Mouse (Mus musculus): Measurements from ENCODE around the gene A930004D18Rik. TPM values are rescaled to one million over a fixed set of nuclear protein-coding genes. Genes with fewer than 3 reads are reported as not detected.

A930004D18Rik gene
- polyA plus RNA-seq, 1 experiment from 2014 or later: 2.6 TPM

DNA sequence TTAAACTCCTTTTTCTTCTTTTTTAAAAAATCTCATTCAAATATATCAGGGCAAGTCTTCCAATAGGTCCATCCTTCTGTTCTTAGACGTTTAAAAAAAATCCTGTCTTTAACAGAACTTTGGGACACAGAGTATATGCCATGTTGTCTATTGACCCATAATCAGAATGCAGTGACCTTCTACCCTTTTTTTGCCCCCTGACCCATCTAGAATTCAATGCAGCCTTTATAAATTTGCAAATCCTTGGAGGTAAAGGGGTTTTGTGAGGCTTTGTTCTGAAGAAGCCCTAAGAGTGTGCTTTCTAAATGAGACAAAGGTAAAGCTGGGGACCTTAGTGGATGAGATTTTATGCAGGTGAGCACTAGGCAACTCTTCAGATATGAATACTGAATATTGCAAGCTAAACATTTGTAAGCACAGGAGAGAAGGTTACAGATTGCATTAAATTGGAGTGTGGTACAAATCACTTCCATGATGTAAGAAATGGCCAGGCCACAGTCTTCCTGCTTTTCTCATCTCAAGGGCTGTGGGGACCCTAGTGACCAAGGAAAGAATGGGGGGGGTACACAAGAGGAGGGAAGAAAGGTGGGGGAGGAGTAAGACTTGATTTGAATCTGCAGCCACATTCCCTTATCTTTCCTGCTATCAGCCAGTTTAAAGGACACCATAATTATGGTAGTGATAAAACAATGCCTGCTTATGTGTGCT lies 15.9 kb upstream of the A930004D18Rik start:
- no peak for DNase-seq (ENCODE audit: low spot score)

DNA sequence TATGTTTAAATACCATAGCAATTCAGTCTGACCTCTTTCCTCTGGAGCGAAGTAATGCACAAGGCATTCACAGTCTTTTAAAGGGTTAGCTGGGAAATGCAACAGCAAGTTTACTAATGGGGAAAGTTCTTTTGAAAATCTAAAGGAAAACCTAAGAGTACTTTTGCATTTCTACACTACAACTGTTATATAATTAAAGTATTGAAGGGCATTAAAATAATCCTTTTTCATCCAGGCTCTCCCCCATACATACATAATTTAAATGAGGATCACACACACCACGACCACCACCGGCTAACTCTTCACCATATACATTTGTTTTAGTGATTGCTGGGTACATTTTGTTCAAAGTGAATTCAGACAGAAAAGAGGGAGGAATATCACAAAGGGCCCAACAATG lies 15.0 kb upstream of the A930004D18Rik start:
- DNase-seq (ENCODE audit: low spot score): no peak

DNA sequence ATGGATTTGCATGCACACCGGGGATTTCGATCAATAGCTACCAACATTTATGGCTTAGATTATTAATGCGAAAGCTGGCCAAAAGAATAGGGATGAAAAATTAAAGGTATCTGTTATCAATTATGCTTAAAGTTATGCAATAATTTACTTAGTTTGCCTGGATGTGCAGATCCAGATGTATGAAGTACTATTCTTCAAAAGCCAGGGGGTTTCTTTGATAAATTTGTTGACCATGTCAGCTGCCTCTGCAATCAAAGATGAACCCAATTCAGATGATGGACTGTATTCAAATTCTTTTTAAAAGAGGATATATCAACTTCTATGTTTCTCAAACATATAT lies 14.3 kb upstream of the A930004D18Rik start:
- DNase-seq (ENCODE audit: low spot score): no peak

- DNase-seq (ENCODE audit: low spot score): no peak
Observed at GRCm38 (mm10) chr2:18051026-18051830, 13.7 kb upstream of the A930004D18Rik start.

GRCm38 (mm10) chr2:18050541-18050985 lies 13.0 kb upstream of the A930004D18Rik start:
- peak; percentile 13 for DNase-seq (ENCODE audit: low spot score)

GRCm38 (mm10) chr2:18050018-18050417 lies 12.5 kb upstream of the A930004D18Rik start:
- DNase-seq (ENCODE audit: low spot score): no peak

DNA sequence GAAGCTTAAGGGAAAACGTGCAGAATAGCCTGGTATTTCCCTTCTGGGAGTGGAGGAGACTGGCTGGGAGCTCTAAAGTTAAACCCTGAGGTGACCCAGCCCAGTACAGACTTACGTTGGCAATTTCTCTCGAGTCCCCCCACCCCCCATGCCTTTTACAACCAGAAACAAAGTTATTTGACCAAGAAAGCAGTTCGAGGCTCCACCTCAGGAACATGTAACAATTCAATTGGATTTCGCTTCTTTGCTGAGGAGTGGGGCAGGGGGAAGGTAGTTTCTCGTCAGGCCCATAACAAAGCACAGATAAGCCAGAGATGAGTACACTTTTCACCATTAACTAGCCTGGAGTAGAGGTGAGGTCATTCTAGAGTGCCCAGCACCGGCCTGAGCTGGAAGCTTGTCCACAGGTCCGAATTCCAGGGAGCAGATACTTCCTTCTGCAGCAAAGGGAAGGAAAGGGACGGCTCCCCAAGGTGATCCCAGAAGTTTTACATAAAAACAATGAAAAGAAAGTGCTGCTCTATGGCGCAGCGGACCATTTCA lies 11.8 kb upstream of the A930004D18Rik start:
- no peak for DNase-seq (ENCODE audit: low spot score)

- DNase-seq (ENCODE audit: low spot score): no peak
Observed at GRCm38 (mm10) chr2:18048453-18049075, 11.0 kb upstream of the A930004D18Rik start, which contains the start of gene Skida1. TSS of gene Skida1 (minus strand) at chr2:18049051.

GRCm38 (mm10) chr2:18047646-18048452 lies 10.3 kb upstream of the A930004D18Rik start:
- peak; percentile 53 for DNase-seq (ENCODE audit: low spot score)

DNA sequence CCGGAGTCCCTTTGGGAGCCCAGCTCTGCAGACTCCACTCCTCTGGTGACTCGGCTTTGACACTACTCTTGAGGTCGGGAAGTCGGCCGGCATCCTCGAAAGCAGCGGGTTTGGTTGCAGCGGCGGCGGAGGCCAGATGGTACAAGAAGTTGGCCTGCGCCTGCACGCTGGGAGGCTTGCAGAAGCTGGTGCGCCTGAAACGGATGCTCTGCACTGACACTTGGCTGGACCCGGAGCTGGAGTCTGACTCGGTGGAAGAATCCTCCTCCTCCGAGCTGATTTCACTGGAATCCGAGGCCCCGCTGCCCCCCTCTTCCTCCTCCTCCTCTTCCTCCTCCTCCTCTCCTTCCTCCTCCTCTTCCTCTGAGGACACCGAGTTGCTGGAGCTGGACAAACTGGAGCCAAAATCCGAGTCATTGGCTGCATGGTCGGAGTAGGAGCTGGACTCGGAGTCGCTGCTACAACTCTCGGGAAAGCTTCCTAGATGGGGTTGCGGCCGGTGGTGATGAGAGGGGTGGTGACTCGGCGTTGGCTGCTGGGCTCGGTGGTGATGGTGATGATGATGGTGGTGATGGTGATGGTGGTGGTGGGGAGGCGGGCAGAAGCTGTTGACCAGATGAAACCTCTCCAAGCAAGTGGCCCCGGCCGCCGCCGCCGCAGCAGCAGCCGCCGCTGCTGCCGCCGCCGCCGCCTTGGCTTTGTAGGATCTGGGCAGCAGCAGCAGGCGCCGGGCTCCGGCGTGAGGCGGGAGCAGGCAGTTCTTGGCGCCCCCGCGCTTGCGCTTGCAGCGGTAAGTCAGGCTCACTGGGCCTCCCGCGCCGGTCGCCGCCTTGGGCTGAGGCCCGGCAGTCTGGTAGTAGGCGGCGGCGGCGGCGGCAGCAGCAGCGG lies 9.5 kb upstream of the A930004D18Rik start:
- DNase-seq (ENCODE audit: low spot score): peak; percentile 62

GRCm38 (mm10) chr2:18046186-18046585 lies 8.6 kb upstream of the A930004D18Rik start:
- DNase-seq (ENCODE audit: low spot score): no peak

GRCm38 (mm10) chr2:18045781-18046181 lies 8.2 kb upstream of the A930004D18Rik start:
- DNase-seq (ENCODE audit: low spot score): no peak

DNA sequence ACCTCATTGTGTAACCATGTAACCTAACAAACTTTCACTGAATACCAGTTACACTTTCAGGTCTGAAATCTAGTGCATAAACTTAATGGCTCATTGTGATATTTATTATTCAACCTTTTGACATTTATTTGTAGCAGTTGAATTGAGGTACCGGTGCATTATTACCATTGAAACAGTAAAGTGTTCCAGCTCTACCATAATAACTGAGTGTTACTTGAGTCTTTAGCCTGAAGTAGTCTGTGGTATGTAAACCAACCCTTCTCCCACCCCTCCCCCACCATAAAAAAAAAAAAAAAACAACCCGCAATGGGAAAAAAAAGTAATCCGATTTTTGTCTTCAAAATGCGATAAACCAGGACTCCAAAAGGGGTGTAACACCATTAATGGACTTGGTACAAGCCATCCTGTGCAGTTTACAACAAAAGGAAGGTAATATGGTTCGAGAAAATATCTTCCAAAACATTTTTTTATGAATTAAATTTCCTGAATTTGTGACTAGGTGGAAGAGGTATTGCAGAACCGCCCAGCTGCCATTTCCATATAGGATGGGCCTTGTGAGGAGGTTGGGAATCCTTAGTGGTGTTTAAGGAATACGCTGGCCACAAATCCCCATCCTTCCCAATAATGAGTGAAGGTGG lies 7.7 kb upstream of the A930004D18Rik start:
- DNase-seq (ENCODE audit: low spot score): no peak

GRCm38 (mm10) chr2:18041199-18041885 lies 3.8 kb upstream of the A930004D18Rik start:
- no peak for DNase-seq (ENCODE audit: low spot score)

GRCm38 (mm10) chr2:18040347-18041160 lies 3.0 kb upstream of the A930004D18Rik start:
- DNase-seq (ENCODE audit: low spot score): no peak

- DNase-seq (ENCODE audit: low spot score): no peak
Observed at GRCm38 (mm10) chr2:18039566-18040290, 2.2 kb upstream of the A930004D18Rik start.

GRCm38 (mm10) chr2:18038895-18039371 lies 1.4 kb upstream of the A930004D18Rik start:
- DNase-seq (ENCODE audit: low spot score): no peak

Measured in thymus, postnatal 0 days (tissue).